Mouse (Mus musculus) spleen, embryonic (tissue): ENCODE results near the gene Serpinb6d.

Source experiments
- CTCF ChIA-PET: fragments of 350-600 bp; sonication (Branson Sonifier 250); formaldehyde crosslinking; loops from one replicate; lab custom pipeline; 2022; lab: Charles Lee

The Serpinb6d gene

DNA sequence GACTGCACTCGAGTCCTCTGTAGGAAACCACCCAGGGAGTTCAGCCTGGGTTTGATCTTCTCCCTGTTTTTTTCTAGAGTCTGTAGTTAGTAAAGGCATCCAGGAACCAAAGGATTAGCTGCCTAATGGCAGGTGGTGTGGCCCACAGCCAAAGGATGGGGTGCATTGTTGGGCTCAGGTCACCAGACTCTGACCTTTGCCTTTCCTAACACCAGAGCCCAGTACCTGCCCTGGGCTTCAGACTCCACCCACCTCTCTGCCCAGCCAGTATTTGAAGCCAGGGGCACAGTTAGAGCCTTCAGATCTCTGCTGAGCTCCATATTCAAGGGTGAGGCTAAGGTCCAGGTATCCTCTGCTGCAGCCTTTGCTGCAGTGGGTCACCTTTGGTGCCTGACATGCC lies at the start of gene Serpinb6d:
Gene Serpinb6d (plus strand): TSS at position 301 of the 400 bp plus-strand sequence.
- CTCF ChIA-PET = no interaction called here

GRCm38 (mm10) chr13:33622921-33623320 lies 38.3 kb upstream of the Serpinb6d start:
- CTCF ChIA-PET = no interaction called here

GRCm38 (mm10) chr13:33642540-33642939 lies 18.7 kb upstream of the Serpinb6d start:
- CTCF ChIA-PET = interaction anchor here (0.5 kb wide), 1 partner anchor 21 kb away, joined by 3 read pairs; no protein-coding TSS in a partner anchor

GRCm38 (mm10) chr13:33662550-33662949 lies 1.3 kb downstream of the Serpinb6d start:
- CTCF ChIA-PET = no interaction called here

DNA sequence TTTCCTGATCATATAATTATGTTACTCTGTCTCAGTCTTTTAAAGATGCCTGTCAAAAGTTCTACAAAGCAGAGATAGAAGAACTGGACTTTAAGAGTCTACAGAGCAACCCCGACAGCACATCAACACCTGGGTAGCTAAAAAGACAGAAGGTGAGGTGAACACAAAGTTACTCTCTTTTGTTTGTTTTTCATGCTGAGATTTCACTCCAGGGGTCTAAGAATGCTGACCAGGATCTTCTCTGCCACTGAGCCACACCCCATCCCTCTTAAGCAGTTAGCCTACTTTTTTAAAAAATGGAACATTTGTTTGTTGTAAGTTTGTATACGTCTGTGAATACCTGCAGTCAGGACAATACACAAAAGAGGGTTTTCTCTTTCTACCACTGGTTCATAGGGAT lies 59.1 kb downstream of the Serpinb6d start:
- CTCF ChIA-PET = no interaction called here
